Mouse (Mus musculus) heart, embryonic 11.5 days (tissue): ENCODE results near the gene Glod5. TPM values are rescaled to one million over a fixed set of nuclear protein-coding genes. Genes with fewer than 3 reads are reported as not detected.

Experiments
- ATAC-seq: fragments of 200-750 bp; cut with Nextera tagmentation; replicated peaks from 2 replicates; pipeline ENCODE4 v1.8.0; 2017; ENCODE audit warnings: moderate library complexity; ENCODE audit not compliant: insufficient number of reproducible peaks, low FRiP score, low TSS enrichment
- H3K27ac ChIP-seq: fragments of 300-500 bp; sonication (generic); 2 replicates; pipeline ENCODE4 v1.5.1; 2014; ENCODE audit warnings: mild to moderate bottlenecking, low read depth, low read length
- H3K27me3 ChIP-seq: fragments of 300-500 bp; sonication (generic); 2 replicates; pipeline ENCODE4 v1.6.1; 2014; ENCODE audit warnings: mild to moderate bottlenecking, low read length, mixed read lengths; ENCODE audit not compliant: control insufficient read depth, insufficient read depth
- H3K36me3 ChIP-seq: fragments of 300-500 bp; sonication (generic); 2 replicates; pipeline ENCODE4 v1.6.1; 2014; ENCODE audit warnings: mild to moderate bottlenecking, low read length, moderate library complexity, mixed read lengths; ENCODE audit not compliant: control insufficient read depth, insufficient read depth
- H3K4me1 ChIP-seq: fragments of 300-500 bp; sonication (generic); 2 replicates; pipeline ENCODE4 v1.6.1; 2014; ENCODE audit warnings: low read length; ENCODE audit not compliant: control insufficient read depth, insufficient read depth
- H3K4me2 ChIP-seq: fragments of 300-500 bp; sonication (generic); 2 replicates; pipeline ENCODE4 v1.6.1; 2014; ENCODE audit warnings: mild to moderate bottlenecking, moderate library complexity
- H3K4me3 ChIP-seq: fragments of 300-500 bp; sonication (generic); 2 replicates; pipeline ENCODE4 v1.5.1; 2014; ENCODE audit warnings: low read depth, low read length
- H3K9ac ChIP-seq: fragments of 300-500 bp; sonication (generic); 2 replicates; pipeline ENCODE4 v1.6.1; 2014; ENCODE audit warnings: mild to moderate bottlenecking, low read depth, low read length, moderate library complexity
- H3K9me3 ChIP-seq: fragments of 300-500 bp; sonication (generic); replicated peaks from 2 replicates; pipeline ENCODE4 v1.6.1; 2016; ENCODE audit warnings: low read length; ENCODE audit not compliant: control insufficient read depth
- WGBS: fragments of 180-500 bp; shearing (Covaris S2); extraction: QIAGEN DNeasy Blood & Tissue Kit; methylation state at CpG from one replicate; pipeline ENCODE4 v1.1.7; 2014; ENCODE audit not compliant: insufficient replicate concordance; 5-methylcytosine and 5-hydroxymethylcytosine counted together
- polyA plus RNA-seq: library from polyadenylated mRNA; unstranded; fragments of >200 nt; fragmentation: Nextera tagmentation; extraction: Ambion mirVana; gene quantifications from 2 replicates; pipeline ENCODE4 v1.2.1, GENCODE M21; 2014

The Glod5 gene
- polyA plus RNA-seq, 1 experiment from 2014 or later: not detected

- Histone ChIP-seq H3K27me3 (no peaks in the 10 kb centered on the region; the same call in 1 of the 2 replicates), H3K36me3 (no peaks in the 10 kb centered on the region), H3K4me3 (no peak overlapping the region), H3K9me3 (no peaks in the 10 kb centered on the region), H3K27ac (no peak overlapping the region), H3K9ac (no peak overlapping the region), H3K4me2 (peak overlapping the region; percentile 31), H3K4me1 (no peaks in the 10 kb centered on the region)
- ATAC-seq: no peak
- 58% methylated on average over 7 of the region's 7 CpGs for WGBS
Measured at GRCm38 (mm10) chrX:7963829-7964626, 54.3 kb downstream of the Glod5 start.

- ATAC-seq: no peak
- no peaks in the 10 kb centered on the region for H3K9me3 ChIP-seq
- H3K4me1 ChIP-seq: no peaks in the 10 kb centered on the region
- no peak overlapping the region for H3K4me2 ChIP-seq
- WGBS: 90% methylated on average over 9 of the region's 9 CpGs
- H3K9ac ChIP-seq: no peak overlapping the region
- H3K27ac ChIP-seq: no peak overlapping the region
- H3K27me3 ChIP-seq: no peaks in the 10 kb centered on the region; the same call in 1 of the 2 replicates
- no peak overlapping the region for H3K4me3 ChIP-seq
- H3K36me3 ChIP-seq: no peaks in the 10 kb centered on the region
Measured at GRCm38 (mm10) chrX:7958868-7959267, 59.4 kb downstream of the Glod5 start.

Other genes with a start within 250 kb of the Glod5 start
- 26.5 and 26.8 TPM in 2 replicates for gene Gripap1, start 228.7 kb downstream of the Glod5 start, polyA plus RNA-seq
- 1.6 TPM in 2 replicates for gene Kcnd1, start 196.2 kb downstream of the Glod5 start, polyA plus RNA-seq
- 22.9 and 23.7 TPM in 2 replicates for gene Otud5, start 177.1 kb downstream of the Glod5 start, polyA plus RNA-seq
- gene Pim2, start 140.2 kb downstream of the Glod5 start, polyA plus RNA-seq: 5.2 and 5.7 TPM in 2 replicates
- 16.9 and 19.1 TPM in 2 replicates for gene Slc35a2, start 134.5 kb downstream of the Glod5 start, polyA plus RNA-seq
- 81.0 and 88.2 TPM in 2 replicates for gene Pqbp1, start 119.2 kb downstream of the Glod5 start, polyA plus RNA-seq
- gene Timm17b, start 119.1 kb downstream of the Glod5 start, polyA plus RNA-seq: 135 and 152 TPM in 2 replicates
- gene Gm10491, start 110.7 kb downstream of the Glod5 start, polyA plus RNA-seq: not detected in 2 replicates
- gene Gm10490, start 109.0 kb downstream of the Glod5 start, polyA plus RNA-seq: not detected in 2 replicates
- gene Pcsk1n, start 98.7 kb downstream of the Glod5 start, polyA plus RNA-seq: 0.10 and 0.23 TPM in 2 replicates
- not detected in 2 replicates for gene Eras, start 89.9 kb downstream of the Glod5 start, polyA plus RNA-seq
- 23.8 and 27.2 TPM in 2 replicates for gene Hdac6, start 70.6 kb downstream of the Glod5 start, polyA plus RNA-seq
- gene Gata1, start 40.4 kb downstream of the Glod5 start, polyA plus RNA-seq: 13.7 and 16.6 TPM in 2 replicates
- 46.1 and 48.6 TPM in 2 replicates for gene Suv39h1, start 56.3 kb upstream of the Glod5 start, polyA plus RNA-seq
- 0.39 and 0.43 TPM in 2 replicates for gene Was, start 72.0 kb upstream of the Glod5 start, polyA plus RNA-seq
- 21.8 and 22.6 TPM in 2 replicates for gene Wdr13, start 114.4 kb upstream of the Glod5 start, polyA plus RNA-seq
- gene Rbm3, start 127.4 kb upstream of the Glod5 start, polyA plus RNA-seq: 320 and 341 TPM in 2 replicates
- 10.4 and 12.1 TPM in 2 replicates for gene Tbc1d25, start 157.7 kb upstream of the Glod5 start, polyA plus RNA-seq
- 24.4 and 37.4 TPM in 2 replicates for gene Ebp, start 175.0 kb upstream of the Glod5 start, polyA plus RNA-seq
- 5.2 and 5.9 TPM in 2 replicates for gene Porcn, start 188.0 kb upstream of the Glod5 start, polyA plus RNA-seq
- gene Ftsj1, start 233.9 kb upstream of the Glod5 start, polyA plus RNA-seq: 25.1 and 26.1 TPM in 2 replicates